Mouse (Mus musculus) testis, postnatal 14 days (tissue): ENCODE results near the gene Mrgprh.
"Not testable (repeated sequence)": the region's sequence is repeated elsewhere in the genome, so short reads cannot be mapped to it uniquely, and the experiment has no call there.

Experiments
- DNase-seq: peaks from one replicate; pipeline ENCODE4 v3.0.0; 2021; ENCODE audit warnings: low spot score

Gene Mrgprh

DNA sequence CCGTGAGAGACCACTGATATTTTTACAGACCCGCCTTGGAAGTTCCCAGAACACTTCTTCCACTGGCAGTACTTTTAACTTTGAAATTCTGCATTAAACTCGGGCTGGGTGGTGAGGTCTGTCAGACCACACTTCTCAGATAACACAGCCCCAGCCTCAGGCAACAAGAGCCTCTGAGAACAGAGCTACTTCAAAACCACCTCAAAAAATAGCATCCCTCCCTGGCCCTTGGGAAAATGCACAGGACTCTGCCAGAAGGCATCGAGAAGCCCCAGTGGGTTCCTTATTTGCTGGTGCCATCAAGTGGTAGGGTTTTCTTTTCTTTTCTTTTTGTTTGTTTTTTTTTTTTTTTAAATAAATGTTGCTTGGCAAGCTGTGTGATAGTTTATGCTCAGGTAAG is 7.2 kb upstream of the Mrgprh start:
- no peak for DNase-seq

DNA sequence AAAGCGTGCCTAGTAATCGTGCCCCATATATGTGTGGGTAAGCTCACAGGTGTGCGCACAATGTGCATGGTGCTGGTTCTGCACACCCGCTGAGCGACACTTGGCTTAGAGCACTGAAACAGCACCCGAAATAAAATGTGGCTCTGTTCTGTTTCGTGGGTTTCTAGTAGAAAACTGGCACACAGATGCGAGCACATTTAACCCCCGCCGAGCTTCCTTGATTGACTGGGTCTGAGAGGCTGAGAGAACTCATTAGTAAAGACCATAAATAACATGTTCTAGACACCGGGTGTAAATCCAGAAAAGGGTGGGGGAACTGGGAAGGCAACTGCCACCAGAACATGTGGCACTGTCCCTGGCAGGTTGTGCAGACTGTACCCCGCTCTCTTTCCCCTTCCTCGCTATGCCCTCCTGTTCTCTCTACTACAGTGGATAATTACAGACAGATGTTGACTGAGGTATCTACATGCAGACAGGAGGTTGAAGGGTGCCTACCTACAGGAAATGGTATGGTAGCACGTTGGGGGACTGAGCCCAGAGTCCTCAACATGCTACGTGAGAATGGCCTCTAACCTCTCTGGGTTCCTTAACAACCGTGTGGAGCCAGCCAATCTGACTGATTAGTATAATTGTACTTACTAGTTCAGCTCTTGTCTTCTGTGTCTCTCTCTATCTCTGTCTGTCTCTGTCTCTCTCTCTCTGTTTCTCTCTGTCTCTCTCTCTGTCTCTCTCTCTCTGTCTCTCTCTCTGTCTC is 3.4 kb upstream of the Mrgprh start:
- no peak for DNase-seq

DNA sequence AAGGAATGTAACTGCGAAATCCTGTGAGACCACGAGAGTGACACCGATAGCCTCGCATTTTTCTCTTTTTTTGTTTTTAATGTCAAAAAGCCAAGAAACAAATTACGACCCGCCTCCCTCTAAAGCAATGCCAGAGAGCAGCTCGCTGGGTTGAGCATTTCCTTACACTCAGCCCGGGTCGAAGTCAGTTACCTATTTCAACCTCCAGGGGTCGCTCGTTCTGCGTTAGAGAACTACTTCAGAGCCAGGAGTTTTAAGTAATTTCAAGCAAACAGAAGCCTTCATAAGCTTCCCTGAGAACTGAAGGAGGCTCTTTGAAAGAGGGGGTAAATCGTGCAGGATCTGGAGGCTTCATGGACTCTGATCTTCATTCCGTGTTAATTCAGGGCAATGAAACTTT is 4.3 kb downstream of the Mrgprh start:
- peak; percentile 77 for DNase-seq

DNA sequence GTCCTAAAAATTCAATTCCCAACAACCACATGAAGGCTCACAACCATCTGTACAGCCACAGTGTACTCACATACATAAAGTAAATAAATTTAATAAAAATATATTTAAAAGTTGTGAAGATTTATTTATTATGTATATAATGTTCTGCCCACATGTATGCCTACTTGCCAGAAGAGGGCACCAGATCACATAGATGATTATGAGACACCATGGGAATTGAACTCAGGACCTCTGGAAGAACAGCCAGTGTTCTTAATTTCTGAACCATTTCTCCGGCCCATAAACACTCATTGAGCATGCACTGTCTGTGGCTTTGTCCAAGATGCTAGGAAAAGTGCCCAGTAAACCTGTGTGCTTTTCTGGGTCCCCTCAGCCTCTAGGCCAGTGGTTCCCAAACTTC is 5.4 kb downstream of the Mrgprh start:
- DNase-seq = no peak

DNA sequence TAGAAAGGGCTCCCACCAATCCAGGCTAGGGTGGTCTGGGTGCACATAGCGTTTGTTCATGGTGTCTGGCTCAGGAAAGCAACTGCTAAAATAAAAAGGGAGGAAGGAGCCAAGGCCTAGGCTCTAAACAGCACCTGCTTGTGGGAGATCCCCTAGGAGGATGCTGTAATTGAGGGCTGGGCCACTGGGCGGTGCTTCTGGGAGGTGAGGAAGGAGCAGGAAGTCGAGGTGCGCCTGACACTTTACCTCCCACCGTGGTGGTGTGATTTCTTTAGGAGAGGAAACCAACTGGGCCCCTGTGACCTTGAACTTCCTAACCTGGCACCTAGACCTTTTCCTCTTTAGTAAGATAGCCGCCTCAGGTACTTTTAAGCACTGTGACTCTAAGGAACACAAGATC is 10.8 kb downstream of the Mrgprh start:
- DNase-seq = no peak

DNA sequence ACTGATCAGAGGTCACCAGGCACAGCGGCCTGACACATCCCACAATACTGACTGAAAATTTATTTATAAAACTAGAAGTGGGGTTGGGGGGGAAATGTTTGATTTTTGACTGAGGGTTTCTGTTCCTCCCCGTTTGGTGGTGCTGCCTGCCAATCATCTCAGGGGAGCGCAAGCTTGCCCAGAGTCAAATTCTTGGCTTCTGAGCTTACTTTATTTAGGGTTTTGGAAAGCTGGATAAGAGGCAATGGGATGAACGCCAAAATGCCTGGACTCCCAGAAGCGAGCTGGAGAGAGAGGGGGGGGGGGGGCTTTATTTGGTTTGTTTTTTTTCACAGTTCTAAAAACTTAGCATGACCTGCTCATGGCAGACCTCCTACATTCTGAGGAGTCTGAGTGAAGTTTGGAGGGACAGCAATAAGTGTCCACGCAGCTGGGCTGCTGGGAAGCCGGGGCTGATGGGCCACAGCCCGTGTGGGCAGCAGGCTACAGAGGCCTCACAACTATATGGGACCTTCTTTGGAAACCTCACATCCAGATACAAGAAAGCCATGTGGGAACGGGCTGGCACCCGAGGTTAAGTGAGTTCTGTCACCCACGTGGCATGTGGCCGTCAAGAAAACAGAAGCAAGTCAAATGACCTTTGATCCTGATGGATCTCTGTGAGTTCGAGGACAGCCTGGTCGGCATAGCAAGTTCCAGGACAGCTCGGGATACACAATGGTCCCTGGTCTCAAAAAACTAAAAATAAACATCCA is 11.4 kb downstream of the Mrgprh start:
- DNase-seq = no peak

DNA sequence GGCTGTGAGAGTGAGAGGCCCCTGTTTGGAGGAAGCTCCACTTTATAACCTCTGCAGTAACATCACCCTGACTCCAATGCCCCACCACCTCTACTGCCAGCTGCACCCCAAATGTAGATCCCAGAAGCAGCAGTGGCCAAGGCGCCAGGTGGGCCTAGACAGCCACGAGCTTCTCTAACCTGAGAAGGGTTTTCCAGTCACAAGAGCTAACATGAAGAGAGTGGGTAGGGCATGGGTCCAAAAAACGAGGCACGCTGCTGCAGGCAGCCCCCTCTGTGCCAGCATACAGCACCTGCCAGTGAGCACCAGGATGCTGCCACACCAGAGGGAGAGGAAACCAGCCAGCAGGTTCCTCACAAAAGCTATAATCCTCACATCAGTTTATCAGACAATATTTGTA is 15.2 kb downstream of the Mrgprh start:
- no peak for DNase-seq

DNA sequence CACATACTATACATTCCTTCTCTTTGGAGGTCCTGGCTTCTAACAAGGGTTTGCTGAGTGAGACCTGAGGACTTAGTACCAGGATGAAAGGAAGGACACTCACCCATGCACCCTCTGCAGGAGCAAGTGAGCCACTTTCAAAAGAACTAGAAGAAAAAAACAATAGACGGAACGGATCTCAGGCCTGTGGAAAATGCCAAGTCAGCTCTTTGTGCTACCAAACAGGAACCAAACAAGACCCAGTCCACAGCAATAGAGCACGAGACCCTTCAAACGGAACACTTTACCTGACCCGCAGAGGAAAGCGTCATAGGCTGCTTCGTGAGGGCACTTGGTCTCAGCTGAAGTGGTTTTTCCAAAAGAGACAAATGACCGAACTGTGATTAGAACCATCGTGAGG is 16.2 kb downstream of the Mrgprh start:
- DNase-seq = no peak

DNA sequence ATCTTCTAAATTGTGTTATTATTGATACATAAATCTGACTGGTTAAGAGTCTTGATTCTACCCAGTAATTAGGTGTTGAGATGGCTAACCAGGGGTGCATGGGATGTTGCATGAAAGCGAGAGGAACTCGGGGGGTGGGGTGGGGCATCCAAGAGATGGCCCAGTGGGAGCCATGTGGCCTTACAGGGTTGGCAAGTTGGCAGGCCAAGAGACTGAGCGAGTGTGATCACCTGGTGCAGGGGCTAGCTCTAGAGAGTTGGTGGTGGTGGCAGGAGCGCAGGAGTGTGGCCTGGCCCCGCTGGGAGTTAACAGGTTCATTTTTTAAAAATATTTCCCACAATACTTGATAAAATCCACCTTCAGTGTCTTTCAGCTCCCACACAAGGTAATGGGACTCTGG is 21.8 kb downstream of the Mrgprh start:
- DNase-seq = no peak

DNA sequence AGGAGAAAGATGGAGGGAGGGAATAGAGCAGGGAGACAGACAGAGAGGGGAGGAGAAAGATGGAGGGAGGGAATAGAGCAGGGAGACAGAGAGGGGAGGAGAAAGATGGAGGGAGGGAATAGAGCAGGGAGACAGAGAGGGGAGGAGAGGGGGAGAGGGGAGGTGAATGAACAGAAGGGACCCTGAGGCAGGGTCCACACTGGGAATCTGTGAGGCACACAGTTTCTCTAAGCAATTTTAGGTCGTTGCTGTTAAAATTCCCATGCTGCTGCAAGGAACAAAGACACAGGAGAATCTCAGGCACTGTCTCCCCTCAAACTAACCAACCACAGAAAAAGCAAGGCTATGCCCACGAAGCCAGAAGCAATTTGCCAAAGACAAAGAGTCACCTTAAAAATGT is 22.8 kb downstream of the Mrgprh start:
- DNase-seq = not testable (repeated sequence)

DNA sequence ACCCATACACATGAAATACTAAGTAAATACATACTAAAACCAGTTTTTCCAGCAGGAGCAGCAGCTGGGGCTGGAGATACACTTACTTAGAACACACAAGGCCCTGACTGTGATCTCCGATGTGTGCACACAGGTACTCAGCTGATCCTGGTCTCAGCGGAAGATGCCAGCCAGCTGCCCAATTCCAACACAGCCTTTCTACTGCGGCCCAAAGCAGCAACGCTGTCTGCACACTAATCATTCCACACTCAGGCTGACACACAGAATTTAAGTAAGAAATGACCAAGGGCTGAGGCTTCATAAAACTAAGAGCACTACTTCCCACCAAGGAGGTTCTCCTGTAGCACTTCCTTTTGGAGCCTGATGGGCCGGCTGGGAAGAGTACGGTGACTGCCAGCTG is 26.5 kb downstream of the Mrgprh start:
- no peak for DNase-seq

DNA sequence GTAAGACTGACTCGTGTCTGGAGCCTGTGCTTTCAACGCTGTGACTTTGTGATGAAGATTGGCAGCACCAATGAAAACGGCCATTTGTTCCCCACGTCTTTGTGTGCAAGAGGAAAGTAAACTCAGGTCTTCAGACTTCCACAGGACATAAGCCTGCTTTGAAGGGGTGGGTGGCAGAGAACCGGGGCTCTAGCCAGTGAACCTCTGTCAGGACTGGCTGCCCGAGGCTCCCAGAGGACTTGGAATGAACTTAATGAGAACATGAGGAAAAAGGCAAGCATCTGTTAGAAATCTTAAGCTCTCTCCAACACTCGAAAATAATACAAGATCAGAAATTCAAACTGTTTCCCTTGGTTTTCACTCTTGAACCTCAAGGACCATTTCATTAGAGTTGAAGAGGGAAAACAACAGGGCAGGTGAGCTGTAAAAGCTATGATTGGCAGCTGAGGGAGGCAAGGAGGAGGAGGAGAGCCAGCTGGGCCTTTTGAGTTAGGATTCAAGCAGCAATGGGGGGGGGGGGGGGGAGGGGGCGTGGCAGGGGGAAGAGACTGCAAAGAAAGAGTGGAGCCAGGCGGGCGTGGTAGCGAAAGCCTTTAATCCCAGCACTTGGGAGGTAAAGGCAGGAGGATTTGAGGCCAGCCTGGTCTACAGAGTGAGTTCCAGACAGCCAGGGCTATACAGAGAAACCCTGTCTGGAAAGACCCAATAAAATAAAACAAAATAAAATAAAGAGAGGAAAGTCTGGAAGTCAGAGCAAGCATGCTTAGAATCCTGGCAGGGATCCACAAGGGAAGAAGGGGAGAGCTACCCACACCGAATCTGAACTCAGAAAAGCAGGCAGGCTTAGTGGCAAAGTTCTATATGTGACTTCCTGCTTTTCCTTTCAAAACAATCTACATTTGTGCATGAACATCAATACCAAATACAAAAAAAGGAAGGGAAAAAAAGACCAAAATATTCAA is 27.8 kb downstream of the Mrgprh start:
- DNase-seq = no peak

DNA sequence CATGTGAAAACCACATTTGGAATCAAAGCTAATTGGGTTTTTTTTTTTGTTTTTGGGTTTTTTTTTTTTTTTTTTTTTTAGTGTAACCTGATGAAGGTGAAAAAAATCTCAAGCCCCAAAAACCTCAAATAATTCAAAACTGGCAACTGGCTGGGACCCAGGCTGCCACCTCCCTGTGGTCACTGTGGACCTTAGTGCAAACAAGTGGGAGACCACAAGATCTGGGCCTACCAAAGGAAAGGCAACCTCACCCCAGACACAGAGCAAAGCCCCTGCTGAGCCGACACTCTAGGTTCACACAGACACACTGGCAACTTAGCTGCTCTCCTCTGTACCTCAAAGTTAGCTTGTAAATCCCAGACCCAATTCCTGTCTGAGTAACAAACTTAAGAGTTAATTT is 28.5 kb downstream of the Mrgprh start:
- no peak for DNase-seq

DNA sequence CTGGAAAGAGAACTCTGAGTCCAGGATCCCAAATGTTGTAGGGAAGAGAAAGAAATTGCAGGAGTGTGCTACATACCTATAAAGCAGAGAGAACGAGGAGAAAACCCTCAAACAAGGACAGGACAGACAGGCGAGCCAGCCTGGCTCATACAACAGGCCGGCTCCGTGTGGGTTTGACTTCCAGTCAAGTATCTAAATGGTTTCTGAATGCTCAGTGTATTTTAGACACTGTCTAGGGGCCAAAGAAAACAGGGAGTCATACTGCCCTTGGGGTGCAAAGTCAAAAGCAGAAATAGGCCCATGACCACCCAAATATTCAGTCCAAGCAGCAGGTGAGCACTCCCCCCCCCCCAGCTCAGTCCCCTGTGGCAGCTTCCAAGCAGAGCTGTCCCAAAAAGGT is 30.0 kb downstream of the Mrgprh start:
- DNase-seq = no peak

DNA sequence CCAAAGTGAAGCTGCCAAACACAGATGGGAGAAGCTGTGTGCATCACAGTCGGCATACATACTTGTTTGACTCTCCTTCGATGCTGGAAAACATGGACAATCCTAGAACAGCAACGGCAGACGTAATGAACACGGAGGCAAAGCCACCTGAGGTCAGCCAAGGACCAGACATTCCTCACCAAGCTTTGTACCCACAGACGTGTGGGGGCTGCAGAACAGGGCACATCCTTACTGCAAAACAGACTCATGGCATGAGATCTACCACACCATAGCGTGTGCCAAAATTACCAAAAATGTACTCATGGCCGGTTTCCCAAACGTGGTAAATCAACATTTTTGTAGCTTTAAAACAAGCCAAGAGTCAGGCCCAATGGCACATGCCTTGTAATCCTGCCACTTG is 30.6 kb downstream of the Mrgprh start:
- DNase-seq = no peak

DNA sequence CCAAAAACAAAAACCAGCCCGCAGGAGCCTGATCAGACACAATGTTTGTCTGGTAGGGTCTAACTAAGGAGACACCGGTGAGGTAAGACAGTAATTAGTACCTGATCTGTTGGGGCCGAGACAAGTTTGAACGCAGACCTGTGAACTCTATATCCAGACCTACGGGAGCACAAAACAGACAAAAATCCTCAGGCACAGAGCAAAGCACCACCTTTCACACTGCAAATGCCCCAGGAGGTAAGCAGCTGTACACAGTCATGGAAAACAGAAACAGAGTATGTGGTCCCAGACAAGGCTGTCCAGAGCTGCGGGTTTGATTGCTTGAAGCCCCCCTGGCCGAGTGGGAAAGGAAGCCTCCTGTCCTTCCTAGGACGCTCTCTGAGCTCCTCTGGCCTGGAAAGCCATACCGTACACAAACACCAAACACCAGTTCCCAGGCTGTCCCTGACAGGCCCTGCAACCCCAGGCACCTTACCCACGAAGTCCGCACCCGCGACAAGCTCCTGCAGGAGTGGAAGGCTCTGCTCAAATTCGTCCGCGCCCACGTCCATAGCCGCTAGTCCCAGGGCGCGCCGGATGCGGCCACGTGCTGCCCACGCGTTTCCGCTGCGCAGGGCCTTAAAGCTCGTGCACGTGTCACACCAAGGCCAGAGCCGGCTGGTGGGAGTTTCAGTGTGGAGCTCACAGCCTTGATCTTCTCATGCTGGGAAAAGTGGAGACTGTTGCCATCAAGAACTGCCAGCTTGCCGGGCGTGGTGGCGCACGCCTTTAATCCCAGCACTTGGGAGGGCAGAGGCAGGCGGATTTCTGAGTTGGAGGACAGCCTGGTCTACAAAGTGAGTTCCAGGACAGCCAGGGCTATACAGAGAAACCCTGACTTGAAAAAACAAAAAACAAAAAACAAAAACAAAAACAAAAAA is 33.8 kb downstream of the Mrgprh start, which contains the start of gene Pnldc1:
Pnldc1 (minus strand) TSS at position 870 of the 920 bp plus-strand sequence.
- DNase-seq = peak; percentile 85

DNA sequence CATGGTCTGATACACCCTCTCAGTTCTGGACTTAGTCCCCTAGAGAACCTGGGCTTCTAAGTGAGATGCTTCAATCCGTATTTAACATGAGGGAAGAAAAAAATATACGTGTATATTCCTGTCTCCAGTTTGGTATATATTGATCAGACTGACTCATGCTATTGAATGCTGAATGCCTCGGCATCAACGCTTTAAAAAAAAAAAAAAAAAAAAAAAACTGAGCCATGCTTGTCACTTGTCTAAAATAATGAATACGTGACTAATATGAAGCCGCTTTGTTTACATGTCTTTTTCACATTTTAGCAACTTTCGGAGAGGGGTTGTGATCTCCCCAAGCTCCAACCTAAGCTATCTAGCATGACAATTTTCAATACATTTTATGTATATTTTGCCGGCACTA is 34.6 kb downstream of the Mrgprh start:
- no peak for DNase-seq

DNA sequence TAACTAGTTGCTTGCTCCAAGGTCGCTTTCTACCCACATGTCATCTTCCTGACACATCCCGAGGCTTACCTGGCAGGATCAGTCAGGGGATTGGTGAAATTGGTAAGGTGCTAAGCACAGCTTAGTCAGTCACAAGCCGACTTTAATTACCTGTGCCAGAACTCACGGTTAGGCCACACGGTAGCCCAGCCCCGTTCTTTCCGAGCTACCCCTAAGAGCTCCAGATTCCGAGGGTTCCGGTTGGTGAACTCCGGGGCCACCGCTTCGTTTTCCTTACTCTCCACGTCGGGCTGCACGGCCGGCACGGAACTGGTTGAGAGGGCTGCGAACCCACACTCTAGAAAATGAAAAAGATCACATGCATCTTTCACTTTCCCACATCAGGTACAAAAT is 39.6 kb downstream of the Mrgprh start, which contains the start of gene Tcp1:
Tcp1 (plus strand) TSS at position 214 of the 393 bp plus-strand sequence.
- DNase-seq = peak; percentile 61

DNA sequence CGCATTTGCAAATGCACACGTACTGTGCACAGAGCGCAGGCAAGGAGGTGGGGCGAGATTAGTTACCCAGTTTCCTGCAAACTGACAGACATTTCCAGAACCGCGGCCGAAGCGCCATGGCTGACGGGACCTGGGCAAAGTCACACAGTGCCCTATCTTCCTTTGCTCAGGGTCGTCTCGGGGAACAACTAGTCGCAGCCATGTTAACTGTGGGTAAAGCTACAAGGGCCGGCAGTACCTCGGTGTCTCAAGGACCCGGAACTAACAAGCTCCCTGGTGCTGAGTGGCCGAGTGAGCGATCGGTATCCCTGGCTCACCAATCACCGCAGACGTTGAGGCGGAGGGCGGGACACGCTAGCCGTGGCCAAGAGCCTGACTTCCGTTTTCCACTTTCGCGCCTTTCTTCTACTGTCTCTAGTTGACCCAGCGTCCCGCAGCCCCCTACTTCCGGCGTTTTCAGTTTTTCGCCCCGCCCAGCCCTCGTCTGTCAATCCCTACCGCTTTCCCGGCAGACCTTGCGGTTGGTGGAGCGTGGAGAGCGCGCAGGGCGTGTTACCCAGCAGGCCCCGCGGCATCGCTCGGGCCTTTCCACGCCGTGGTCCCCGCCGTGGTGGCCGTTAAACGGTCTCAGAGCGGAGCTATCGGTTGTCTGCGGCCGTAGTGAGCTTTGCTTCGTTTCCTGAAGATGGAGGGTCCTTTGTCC is 40.2 kb downstream of the Mrgprh start, which contains the start of gene Mrpl18:
Mrpl18 (minus strand) TSS at position 465 of the 703 bp plus-strand sequence.
- DNase-seq = peak; percentile 100

DNA sequence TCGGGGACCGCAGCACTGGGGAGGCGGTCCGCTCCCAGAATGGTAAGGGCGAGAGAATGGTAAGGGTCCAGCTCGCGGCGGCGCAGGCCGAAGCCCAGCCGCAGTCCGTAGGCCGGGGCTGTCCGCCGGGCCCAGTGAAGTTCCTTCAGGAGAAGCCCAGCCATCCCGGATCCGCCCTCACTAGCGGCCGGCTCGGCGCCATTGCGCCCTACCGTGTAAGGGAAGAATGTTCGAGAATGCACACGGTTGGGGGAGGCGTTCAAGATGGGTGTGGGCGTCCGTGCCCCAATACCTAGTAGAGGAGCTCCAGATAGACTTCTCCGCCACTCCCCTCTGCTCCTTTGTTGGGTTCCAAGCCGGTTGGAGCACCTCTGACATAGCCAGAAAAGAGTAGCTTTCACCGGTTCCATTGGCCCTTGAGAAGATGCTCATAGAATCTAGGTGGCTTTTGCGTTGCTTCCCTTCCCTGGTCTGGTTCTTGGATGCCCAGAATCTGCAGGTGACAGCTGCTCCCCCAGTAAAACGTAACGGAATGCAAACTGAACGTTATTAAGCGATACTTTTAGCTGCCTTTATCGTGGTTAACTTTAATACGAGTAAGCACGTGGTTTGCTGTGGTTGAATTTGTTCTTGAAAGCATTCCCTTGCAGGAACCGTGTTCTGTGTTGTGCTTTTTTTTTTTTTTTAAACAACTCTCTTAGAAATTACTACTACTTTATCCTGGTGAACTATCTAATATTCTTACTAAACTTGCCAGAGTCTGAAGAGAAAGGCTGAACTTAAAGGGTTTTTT is 41.0 kb downstream of the Mrgprh start:
- no peak for DNase-seq
